Mouse (Mus musculus) kidney, adult 18-20 months (tissue): ENCODE measurements around the gene Larp1.
A peak's percentile ranks its signal among the peaks of the same experiment; 100 is the strongest.
"Not testable (repeated sequence)": the region's sequence is repeated elsewhere in the genome, so short reads cannot be mapped to it uniquely, and the experiment has no call there.

Experiments used
- DNase-seq: peaks from one replicate; pipeline ENCODE4 v3.0.0; 2021

Gene Larp1

DNA sequence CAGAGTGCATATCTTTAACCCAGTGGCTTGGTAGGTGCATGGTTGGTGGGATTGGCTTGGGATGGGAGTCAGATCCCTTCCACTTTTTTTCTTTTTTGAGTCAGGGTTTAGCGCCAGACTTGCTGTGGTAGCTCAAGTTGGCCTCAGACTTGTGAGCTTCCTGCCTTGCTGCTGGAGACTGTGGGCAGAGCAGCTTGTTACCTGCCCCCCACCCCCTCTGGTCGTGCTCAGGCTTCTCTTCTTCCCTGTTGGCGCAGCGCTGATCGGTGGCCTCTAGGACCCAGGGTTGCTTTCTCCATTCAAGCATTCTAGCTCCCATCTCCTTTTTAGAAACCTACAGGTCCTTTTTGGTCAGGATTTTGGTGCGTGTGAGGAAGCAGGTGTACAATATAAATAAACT is 22.3 kb downstream of the Larp1 start:
- DNase-seq, result no peak

DNA sequence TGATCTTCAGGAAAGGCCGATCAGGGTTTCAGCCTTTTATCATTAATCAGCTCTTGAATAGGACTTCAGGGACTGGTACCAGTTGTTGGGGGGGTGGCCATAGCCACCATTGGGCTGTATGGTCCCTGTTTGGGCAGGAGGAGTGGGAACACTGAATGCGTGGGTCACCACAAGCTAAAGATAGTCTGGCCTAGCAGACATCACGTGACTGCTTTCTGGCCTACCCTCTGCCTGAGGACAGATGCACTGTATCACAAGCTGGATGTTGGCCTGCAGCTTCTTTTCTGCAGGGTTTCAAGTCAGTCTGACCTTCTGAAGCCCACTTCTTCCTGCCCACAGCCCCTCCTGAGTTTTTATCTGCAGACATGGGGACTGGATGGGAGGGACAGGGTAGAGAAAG is 24.8 kb downstream of the Larp1 start:
- peak; percentile 35 for DNase-seq

GRCm38 (mm10) chr11:58039027-58039426 is 30.2 kb downstream of the Larp1 start:
- no peak for DNase-seq

- DNase-seq, result no peak
Measured at GRCm38 (mm10) chr11:58042861-58043431, 34.1 kb downstream of the Larp1 start.

DNA sequence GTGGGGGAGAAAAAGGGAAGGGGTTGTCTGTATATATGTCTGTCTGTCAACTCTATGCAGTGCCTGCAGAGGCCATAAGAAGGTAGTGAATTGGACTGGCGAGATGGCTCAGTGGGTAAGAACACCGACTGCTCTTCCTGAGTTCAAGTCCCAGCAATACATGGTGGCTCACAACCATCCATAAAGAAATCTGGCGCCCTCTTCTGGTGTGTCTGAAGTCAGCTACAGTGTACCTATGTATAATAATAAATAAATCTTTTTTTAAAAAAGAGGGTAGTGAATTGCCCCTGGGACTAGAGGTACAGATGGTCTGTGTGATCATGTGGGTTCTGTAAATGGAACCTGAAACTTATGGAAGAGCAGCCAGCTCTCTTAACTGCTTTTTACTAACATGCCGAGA is 37.6 kb downstream of the Larp1 start:
- no peak for DNase-seq

GRCm38 (mm10) chr11:58057455-58057854 is 48.6 kb downstream of the Larp1 start:
- DNase-seq, result peak; percentile 40

DNA sequence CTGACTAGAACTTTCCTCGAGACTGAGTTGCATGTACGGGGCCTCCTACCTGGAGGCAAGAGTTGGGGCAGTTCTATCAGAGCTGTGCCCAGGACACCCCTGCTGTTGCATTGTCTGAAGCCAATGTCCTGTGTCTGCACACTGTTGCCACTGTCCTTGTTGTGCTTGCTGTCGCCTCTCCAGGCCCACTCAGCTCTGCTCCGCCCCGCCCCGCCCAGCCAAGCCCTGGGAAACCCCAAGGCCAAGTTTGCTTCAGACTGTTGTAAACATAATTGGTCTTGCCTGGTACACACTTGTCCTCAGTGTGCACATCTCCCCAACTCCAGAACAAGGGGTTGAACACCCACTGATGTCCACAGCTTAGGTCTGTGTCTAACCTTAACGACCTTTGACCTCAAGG is 50.9 kb downstream of the Larp1 start:
- DNase-seq, result not testable (repeated sequence)

- DNase-seq, result not testable (repeated sequence)
Measured at GRCm38 (mm10) chr11:58061218-58061617, 52.4 kb downstream of the Larp1 start.

DNA sequence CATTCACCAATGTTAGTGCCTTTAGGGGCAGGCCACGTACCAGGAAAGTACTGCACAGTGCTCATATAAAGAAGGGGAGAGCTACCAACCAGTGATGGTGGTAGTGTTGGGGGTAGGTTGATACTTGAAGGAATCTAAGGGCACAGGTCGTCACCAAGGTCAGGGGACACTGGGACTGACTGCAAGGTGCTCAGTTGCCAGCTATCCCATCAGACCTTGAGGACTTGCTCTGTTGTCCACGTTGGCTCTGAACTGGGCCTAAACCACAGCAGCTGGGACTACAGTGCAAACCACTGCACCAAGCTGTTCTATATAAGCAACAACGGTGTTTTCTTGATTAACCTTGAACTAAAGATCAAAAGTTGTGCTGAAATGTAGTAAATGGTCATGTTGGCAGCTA is 53.7 kb downstream of the Larp1 start:
- DNase-seq, result no peak

DNA sequence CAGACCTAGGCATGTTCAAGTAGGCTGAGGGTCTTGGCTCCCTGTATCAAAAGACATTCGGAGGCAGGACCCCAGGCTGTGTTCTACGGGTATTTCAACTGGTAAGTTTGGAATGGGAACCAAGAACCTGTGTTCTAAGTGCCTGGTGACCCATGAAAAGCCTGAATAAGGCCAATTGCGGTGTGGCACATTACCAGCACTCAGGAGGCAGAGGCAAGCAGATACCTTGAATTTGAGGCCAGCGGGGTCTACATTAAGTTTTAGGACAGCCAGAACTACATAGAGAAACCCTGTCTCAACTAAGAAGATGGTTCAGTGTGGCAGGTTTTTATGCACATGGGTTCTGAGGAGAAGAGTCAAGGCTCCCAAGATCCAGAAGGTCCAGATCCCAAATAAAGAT is 56.2 kb downstream of the Larp1 start:
- no peak for DNase-seq

- no peak for DNase-seq
Measured at GRCm38 (mm10) chr11:58072978-58073377, 64.1 kb downstream of the Larp1 start.

GRCm38 (mm10) chr11:58077270-58077669 is 68.4 kb downstream of the Larp1 start:
- no peak for DNase-seq

DNA sequence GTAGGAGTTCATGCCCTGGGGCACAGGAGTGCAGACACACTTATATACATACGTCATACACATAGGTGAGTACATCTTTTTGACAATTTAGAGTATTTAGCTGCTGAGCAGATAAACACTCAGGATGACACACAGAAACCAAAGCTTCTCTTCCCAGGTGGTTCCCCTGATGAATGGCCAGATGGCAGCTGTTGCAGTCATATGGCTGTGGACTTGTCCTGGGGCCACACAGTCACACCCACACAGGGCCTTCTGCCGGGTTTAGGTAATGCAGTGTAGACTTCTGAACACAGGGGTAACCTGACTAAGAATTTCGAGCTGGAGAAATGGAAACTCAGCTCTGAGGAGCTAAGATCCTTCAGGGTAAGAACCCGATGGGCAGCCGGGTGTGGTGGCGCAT is 72.9 kb downstream of the Larp1 start:
- DNase-seq, result no peak

- DNase-seq, result no peak
Measured at GRCm38 (mm10) chr11:58092541-58092940, 83.7 kb downstream of the Larp1 start.

GRCm38 (mm10) chr11:58093021-58093528 is 84.2 kb downstream of the Larp1 start, which contains the start of gene Gm12248:
TSS of gene Gm12248 (minus strand) at chr11:58093134.
- peak; percentile 33 for DNase-seq

DNA sequence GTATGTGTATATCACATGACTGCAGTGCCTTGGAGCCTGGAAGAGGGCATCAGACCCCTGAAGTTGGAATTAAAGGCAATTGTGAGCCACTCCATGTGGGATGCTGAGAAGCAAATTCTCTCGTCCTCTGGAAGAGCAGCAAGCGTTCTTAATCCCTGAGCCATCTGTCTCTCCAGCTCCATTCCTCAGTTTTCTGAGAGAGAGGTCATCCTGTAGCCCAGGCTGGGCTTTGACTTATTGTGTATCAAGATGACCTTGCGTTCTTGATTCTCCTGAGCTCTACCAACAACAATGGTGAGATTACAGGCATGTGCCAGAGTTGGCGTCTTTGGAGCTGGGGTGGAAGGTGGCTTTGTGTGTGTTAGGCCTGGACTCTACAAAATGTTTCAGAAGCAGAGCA is 85.9 kb downstream of the Larp1 start:
- no peak for DNase-seq

DNA sequence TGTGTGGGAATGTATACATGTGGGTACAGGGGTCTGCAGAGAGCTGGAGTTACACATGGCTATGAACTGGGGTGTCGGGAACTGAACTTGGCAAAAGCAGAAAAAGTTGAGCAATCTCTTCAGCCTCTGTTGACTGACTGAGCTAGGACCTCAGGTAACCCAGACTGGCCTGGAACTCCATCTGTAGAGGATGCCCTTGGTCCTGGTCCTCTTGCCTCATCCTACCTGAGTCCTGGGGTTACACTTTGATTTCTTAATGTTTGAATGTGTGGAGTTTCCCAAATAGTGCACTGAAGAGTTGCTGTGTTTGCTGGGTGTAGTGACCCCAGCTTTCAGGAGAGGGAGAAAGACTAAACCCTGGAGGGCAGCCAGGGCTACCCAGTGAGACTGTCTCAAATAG is 86.7 kb downstream of the Larp1 start:
- no peak for DNase-seq

DNA sequence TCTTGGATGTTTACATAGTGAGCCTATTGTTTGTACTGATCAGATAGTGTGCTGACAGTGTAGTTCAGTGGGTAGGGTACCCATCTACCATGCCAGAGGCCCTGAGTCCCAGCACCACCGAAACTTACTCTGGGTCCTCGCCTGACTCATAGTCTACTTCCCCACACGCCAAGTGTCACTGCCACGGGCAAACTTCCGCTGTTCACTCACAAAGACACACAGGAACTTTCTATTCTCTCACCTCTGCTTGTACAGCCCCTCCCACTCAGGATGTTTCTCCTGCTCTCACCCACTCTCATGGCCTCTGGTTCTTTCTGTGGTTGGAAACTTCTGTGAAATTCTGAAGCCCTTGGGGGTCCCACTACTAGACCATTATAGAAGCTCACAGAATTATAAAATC is 87.3 kb downstream of the Larp1 start:
- no peak for DNase-seq

DNA sequence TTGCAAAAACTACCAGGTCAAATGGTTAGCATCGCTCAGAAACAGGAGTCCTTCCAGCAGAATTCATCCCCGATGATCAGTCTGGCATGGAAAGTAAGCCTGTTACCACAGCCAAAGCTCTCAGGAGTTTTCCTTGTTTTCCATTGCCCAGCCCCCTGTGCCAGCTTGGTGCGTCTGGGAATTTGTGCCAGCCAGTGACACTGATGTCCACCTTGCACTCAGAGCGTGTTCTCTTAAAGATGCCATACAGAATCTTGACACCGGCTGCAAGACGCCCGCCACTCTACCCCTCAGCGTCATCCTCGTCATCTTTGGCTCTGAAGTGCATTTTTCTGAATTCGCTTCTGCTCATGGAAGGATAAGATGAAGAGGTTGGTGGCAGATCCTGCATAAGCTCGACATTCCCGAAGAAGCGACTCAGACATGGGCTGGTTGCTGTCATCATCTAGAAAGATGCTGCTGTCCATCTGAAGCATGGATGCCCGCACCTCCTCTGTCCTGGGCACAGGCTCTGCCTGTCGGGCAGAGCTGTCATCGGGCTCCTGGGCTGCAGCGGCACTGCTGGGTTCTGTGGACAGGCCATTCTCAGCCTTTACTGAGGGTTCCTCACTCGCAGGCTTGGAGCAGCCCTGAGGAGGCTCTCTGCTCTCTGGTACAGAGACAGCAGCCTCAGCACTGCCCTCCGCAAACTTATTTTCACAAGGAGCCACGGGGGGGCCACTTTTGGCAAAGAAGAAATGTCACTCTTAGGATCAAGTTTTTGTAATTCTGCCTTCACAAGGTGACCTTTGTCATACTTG is 88.2 kb downstream of the Larp1 start:
- DNase-seq, result no peak

DNA sequence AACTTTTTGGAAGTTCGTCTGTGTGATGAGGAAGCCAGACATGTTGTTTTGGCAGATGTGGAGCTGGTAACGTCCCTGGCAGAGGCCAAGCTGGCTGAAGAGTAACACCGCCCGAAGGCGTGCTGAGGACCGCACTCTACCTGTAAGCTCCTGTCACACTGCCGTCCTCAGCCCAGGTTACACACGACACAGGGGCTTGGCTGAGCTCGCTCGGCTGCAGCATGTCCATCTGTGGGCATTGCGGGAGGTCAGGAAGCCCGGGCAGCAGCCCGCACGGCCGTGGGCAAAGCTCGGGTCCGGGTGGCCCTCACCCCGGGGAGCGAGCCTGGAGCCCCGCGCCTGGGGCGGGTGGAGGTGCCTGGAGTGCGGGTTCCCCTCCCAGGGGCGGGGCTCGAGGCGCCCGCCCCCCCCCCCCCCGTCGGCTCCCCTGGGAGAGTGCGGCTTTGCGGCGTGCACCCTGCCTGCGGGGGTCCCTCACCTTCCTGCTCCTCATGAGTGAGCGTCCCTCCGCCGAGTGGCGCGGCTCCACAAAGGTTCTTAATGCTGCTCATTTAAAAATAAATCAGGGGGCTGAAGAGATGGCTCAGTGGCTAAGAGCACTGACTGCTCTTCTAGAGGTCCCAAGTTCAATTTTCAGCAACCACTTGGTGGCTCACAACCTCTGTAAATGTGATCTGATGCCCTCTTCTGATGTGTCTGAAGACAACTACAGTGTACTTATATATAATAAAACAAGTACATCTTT is 88.9 kb downstream of the Larp1 start:
- DNase-seq, result peak; percentile 44

DNA sequence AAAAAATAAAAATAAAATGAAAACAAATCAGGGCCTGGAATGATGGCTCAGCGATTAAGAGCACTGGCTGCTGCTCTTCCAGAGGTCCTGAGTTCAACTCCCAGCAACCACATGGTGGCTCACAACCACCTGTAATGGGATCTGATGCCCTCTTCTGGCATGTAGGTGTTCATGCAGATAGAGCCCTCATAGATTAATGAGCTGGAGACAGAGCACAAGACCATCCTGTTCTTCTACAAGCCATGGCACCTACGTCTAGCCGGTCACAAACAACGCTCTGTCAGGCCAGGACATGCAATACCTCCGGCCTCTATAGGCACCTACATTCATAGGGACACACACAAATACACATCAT is 89.5 kb downstream of the Larp1 start:
- not testable (repeated sequence) for DNase-seq

DNA sequence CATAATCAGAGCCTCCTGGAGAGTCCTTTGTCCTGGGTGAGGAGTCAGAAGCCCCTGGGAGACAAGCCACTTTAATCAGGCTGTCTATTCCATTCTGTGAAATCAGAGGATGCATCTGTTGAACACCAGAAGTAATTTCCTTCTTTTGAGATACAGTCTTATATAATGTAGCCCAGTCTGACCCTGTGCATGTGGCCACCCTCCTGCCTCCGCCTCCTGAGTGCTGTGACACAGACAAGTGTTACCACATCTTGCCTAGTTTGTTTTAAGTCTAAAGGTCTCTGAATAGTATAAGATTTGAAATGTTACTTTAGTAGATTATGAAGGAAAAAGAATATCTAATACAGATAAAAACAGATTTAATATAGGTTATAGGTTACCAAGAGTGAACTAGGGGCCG is 91.1 kb downstream of the Larp1 start:
- no peak for DNase-seq

GRCm38 (mm10) chr11:58101194-58101720 is 92.4 kb downstream of the Larp1 start:
- DNase-seq, result no peak

DNA sequence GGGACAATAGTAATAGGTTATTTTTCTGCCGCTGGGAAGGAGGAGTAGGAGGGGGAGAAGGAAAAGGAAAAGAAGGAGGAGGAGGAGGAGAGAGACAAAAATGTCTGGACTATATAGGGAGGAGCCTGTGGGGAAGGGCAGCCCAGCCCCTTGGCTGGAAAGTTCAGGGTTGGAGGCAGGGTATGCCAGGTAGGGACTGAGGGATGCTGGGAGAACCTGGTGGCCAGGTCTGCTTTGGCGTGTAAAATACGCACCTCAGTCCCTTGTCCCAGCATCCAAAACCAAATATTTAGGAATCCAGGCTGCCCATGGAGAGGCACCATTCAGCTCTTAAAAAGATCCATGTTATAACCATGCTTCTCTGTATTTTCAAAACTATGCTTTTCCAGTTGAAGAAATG is 93.3 kb downstream of the Larp1 start:
- DNase-seq, result no peak
